Mouse (Mus musculus): ENCODE results near the gene Tomm22. TPM values are rescaled to one million over a fixed set of nuclear protein-coding genes. Genes with fewer than 3 reads are reported as not detected.

Tomm22 gene
- polyA plus RNA-seq (2012; rRNA removed): 105 and 118 TPM in 2 replicates

DNA sequence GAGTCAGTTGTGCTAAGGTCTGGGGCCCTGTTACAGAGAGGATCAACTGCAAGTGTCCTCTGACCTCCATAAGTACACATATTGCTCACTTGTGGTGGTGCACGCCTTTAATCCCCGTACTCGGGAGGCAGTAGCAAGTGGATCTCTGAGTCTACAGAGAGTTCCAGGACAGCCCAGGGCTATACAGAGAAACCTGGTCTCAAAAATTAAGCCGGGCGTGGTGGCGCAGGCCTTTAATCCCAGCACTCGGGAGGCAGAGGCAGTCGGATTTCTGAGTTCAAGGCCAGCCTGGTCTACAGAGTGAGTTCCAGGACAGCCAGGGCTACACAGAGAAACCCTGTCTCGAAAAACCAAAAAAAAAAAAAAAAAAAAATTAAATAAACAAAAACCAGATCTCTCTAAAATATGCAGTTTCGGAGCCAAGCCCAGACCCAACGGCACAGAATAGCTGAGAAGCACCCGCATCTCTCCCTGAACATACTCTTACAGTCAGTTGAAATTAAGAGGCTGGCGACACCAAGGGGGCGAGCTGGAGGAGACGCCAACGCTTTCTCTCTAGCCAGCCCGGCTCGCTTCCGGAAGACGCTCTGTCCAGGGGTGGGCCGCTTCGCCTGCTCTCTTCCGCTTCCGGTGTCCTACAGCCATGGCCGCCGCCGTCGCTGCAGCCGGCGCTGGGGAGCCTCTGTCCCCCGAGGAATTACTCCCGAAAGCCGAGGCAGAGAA, at the start of gene Tomm22:
Tomm22 (plus strand) TSS at position 613 of the 723 bp plus-strand sequence.

DNA sequence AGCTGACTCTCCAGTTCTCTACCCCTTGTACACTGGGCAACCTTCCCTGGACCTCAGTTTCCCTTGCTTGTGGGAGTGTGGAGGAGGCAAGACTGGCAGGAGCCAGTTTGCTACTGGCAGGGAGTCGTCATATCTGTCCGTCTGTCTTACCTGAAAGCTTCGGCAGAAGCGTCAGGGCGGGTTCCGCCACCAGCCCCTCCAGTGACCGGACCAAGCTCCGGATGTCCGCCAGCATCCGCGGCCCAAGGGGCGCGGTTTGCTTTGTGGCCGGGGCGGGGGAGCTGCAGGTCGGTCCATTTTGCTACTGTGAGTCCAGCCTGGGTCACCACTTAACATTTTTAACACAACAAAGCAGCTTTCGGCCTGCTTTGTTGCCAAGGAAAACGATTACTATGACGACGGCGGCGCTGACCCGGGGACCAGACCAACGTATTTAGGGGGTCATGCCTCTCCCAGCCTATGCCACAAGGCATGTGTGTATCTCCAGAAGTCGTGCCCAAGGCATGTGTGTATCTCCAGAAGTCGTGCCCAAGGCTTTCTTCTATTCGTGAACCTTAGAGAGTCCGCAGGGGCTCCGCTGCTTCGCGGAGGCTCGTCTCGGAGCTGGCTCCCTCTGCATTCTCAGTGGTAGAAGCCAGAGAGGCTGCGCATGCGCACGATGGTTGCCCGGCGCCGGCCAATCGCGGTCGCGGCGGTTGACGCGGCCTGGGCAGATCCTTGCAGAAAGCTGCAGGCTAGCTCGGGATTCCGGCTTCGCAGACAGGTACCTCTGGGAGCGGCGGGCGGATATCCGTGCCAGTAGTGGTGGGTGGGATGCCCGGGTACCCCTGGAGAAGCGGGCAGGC, 11.9 kb upstream of the Tomm22 start, which contains the start of the genes Fam227a and Cby1:
Fam227a (minus strand) TSS at position 426 of the 845 bp plus-strand sequence.
Cby1 (plus strand) TSS at position 669 of the 845 bp plus-strand sequence.

DNA sequence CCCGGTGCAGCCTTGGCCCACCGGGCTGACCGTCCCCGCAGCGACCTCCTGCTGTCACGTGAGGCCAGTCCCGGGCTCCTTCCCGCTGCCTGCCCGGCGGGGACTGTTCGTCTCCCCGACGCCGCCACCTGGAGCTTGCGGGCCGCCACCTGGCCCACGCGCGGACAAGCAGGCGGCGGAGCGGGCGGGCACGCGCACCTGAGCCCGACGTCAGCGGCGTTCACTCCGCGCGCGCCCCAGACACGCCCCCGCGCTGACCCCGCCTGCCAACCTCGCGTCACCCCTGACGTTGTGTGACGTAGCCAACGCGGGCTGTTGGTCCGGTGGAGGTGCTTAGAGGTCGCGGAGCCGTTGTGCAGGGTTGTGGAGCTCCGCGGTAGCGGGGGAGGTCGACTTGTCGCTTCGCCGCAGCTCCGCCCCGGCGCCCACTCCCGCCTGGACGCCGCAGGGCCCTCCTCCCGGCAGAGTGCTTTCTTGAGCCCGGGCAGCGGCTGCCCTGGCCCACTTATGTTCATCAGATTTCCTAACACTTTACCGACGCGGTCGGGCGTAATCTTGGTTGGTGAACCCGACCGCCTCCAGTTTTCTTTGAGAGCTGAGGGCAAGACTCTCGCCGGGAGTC, 17.1 kb downstream of the Tomm22 start, which contains the start of gene Josd1:
Josd1 (minus strand) TSS at position 274 of the 622 bp plus-strand sequence.

DNA sequence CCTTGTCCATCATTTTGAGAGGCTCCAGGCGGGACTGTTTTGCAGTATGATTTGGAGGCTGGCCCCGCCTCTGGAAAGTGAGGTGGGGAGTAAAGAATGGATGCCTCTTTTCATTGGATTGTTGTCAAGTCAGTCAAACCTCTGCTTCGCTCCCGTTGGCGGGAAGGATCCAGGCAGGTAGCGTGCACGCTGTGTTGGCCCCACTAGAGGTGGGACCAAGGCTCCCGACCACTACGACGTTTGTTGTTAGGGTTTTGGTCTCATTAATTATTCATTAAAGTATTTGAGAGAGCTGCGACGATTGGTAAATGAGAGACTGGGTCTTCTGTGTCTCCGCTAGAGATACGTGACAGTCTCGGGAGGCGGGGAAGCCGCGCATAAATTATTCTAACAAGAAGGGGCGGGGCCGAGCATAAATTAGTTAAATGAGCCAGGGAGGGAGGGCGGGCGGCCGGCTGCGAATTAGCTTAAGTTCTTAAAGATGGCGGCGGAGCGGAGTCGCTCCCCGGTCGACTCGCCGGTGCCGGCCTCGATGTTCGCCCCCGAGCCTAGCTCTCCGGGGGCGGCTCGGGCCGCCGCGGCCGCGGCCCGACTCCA, 19.9 kb downstream of the Tomm22 start, which contains the start of gene Gtpbp1:
Gtpbp1 (plus strand) TSS at position 420 of the 597 bp plus-strand sequence.

Other genes starting within 250 kb of the Tomm22 start
- 351 and 357 TPM in 2 replicates for gene Csnk1e, start 215.3 kb upstream of the Tomm22 start, polyA plus RNA-seq (2012; rRNA removed)
- gene Kcnj4, start 165.6 kb upstream of the Tomm22 start, polyA plus RNA-seq (2012; rRNA removed): 0.36 and 0.53 TPM in 2 replicates
- gene Kdelr3, start 154.4 kb upstream of the Tomm22 start, polyA plus RNA-seq (2012; rRNA removed): 11.9 and 34.4 TPM in 2 replicates
- gene Ddx17, start 124.1 kb upstream of the Tomm22 start, polyA plus RNA-seq (2012; rRNA removed): 804 and 850 TPM in 2 replicates
- 5.2 and 6.8 TPM in 2 replicates for gene Dmc1, start 65.8 kb upstream of the Tomm22 start, polyA plus RNA-seq (2012; rRNA removed)
- 27.0 and 29.2 TPM in 2 replicates for gene Fam227a, start 11.9 kb upstream of the Tomm22 start, polyA plus RNA-seq (2012; rRNA removed)
- 40.1 and 45.6 TPM in 2 replicates for gene Cby1, start 11.7 kb upstream of the Tomm22 start, polyA plus RNA-seq (2012; rRNA removed)
- gene Josd1, start 17.1 kb downstream of the Tomm22 start, polyA plus RNA-seq (2012; rRNA removed): 30.5 and 32.9 TPM in 2 replicates
- gene Gtpbp1, start 20.0 kb downstream of the Tomm22 start, polyA plus RNA-seq (2012; rRNA removed): 48.9 and 49.8 TPM in 2 replicates
- 43.2 and 47.2 TPM in 2 replicates for gene Sun2, start 71.7 kb downstream of the Tomm22 start, polyA plus RNA-seq (2012; rRNA removed)
- gene Dnal4, start 107.0 kb downstream of the Tomm22 start, polyA plus RNA-seq (2012; rRNA removed): 79.5 and 84.5 TPM in 2 replicates
- 28.8 and 35.0 TPM in 2 replicates for gene Nptxr, start 133.9 kb downstream of the Tomm22 start, polyA plus RNA-seq (2012; rRNA removed)
- gene Npcd, start 163.4 kb downstream of the Tomm22 start, polyA plus RNA-seq (2012; rRNA removed): 1.2 and 1.8 TPM in 2 replicates
- 67.3 and 71.7 TPM in 2 replicates for gene Cbx6, start 163.8 kb downstream of the Tomm22 start, polyA plus RNA-seq (2012; rRNA removed)
- gene Apobec3, start 220.8 kb downstream of the Tomm22 start, polyA plus RNA-seq (2012; rRNA removed): 7.2 and 8.8 TPM in 2 replicates

Measured in central nervous system, embryonic 14 days (tissue).